Mouse (Mus musculus) cerebellum, adult 9-10 months (tissue): Measurements from ENCODE around the gene Lpcat1.
A peak's percentile ranks its signal among the peaks of the same experiment; 100 is the strongest.

Experiments
- DNase-seq: peaks from one replicate; pipeline ENCODE4 v3.0.0; 2022

Gene Lpcat1

DNA sequence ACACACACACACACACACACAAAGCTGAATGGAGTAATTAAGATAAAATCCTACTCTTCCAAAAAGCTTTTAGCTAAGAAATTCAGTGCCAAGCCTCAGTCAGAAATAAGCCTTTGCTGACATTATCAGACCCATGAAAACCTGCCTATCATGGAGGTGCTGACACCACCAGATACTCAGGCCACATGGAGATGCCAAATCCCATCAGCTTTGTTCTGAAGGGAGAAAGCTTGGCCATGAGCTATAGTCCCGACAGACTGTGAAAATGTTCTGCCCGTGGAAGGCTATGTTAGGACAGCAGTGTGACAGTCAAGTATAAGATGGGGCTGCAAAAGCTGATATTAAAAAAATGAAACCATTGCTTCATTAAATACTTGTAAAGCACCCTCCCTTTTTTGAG, 19.5 kb upstream of the Lpcat1 start:
- DNase-seq, result no peak

GRCm38 (mm10) chr13:73448201-73448600, 18.8 kb upstream of the Lpcat1 start:
- no peak for DNase-seq

DNA sequence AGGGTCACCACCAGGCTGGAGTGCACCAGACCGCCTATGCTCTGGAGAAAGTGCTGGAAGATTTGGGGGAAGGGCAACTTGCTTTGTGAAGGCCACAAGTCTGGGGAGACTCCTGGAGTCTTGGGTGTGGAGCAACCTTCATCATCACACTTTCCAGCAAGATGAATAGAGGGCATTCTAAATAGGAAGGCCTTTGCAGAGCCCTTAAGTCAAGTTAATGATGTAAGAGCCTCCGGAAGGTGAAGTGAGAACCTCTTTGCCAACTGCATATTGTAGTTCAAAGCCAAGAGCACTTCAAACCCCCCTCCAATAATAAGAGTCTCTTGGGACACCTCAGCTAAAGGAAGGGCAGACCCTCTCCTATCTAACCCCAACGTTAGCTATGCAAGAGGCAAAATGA, 18.3 kb upstream of the Lpcat1 start:
- no peak for DNase-seq

GRCm38 (mm10) chr13:73453503-73454217, 13.3 kb upstream of the Lpcat1 start:
- DNase-seq, result no peak

GRCm38 (mm10) chr13:73455328-73455727, 11.7 kb upstream of the Lpcat1 start:
- no peak for DNase-seq

GRCm38 (mm10) chr13:73457301-73457700, 9.7 kb upstream of the Lpcat1 start:
- DNase-seq, result no peak

DNA sequence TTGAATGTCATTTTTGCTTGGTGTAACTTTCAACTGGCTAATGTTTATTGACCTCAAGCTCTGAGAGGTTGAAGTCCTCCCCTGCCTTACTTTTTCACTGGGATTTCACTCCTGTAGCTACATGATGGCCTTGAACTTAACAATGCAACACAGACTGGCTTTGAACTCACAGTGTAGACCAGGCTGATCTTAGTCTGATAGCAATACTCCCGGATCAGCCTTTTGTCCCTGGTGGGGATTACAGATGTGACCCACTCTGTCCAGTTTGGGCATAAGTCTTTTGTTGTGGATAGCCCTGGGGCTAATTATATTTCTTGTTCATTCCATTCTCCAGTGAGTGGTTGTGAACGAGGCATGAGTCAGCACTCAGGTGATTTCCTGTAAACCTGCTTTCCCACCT, 9.3 kb upstream of the Lpcat1 start:
- DNase-seq, result no peak

DNA sequence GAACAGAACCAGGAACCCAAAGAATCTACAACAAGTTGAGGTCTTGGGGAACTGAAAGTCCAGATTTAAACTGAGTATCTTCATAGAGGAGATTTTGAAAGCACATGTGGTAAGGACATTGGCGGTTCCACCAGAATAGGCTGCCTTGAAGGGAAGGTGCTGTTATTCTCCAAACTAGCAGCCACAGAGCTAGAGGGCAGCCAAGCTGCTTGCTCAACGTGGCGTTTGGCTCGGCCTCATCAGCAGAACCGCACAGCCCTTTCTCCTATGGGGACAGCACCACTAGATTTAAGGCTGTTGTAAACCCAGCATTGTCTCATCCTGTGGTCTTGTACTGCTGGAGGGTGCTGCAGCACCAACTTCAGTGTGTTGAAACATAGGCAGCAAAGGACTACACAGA, 8.3 kb upstream of the Lpcat1 start:
- DNase-seq, result no peak

GRCm38 (mm10) chr13:73459189-73459850, 7.7 kb upstream of the Lpcat1 start:
- no peak for DNase-seq

- no peak for DNase-seq
Observed at GRCm38 (mm10) chr13:73461551-73461950, 5.4 kb upstream of the Lpcat1 start.

GRCm38 (mm10) chr13:73465156-73465555, 1.8 kb upstream of the Lpcat1 start:
- DNase-seq, result no peak

DNA sequence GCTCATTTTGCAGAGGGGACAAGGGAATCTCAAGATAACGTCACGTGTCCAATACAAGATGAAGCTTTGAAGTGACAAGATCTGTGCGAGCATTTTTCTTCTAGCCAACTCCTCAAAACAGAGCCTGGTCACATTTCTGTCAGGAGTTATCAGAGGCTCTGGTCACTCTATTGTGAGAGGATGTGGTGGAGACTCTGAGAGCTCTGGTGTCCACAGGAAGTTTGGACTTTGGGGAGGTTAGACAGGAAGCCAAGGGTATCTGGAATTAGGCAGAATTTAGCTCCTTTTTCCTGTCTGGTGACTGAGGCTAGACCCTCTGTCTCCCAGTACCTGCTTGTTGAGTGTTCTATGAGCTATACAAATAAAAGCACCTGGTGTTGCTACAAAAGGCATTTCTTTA, 586 bp upstream of the Lpcat1 start:
- no peak for DNase-seq

DNA sequence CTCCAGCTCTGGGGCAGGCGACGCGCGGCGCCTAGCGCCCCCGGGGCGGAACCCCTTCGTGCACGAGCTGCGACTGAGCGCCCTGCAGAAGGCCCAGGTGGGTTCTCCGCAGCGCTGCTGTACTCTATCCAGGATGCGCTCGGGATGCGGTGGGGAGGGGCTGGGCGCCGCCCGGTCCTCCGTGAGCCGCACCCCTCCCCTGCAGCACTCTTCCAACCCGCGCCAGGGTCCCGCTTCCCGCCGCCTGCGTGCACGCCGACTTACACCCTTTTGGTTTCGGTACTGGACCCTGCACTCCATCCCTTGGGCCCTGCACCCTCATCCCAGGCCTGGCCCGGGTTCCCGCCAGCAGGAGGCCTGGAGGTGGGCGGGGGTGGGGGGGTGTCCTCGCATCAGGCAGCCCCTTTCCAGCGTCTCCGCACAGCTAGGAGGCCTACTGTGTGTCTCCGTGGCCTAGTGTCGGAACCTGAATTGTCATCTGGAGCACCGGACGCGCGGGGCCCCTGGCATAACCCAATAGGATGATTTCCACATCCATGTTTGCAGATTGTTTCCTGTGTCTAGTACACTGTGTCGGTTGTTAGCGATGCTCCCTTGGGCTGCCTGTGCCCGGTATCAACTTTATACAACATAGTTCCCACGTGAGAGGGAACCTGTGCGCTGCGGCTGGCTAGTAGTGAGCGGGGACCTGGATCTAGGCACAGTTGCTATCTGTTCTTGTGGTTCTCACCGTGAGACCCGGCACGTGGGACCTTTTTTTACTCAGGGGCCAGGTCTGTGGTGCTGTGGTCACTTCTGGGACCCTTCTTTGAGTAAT, 632 bp downstream of the Lpcat1 start:
- DNase-seq, result peak; percentile 66

DNA sequence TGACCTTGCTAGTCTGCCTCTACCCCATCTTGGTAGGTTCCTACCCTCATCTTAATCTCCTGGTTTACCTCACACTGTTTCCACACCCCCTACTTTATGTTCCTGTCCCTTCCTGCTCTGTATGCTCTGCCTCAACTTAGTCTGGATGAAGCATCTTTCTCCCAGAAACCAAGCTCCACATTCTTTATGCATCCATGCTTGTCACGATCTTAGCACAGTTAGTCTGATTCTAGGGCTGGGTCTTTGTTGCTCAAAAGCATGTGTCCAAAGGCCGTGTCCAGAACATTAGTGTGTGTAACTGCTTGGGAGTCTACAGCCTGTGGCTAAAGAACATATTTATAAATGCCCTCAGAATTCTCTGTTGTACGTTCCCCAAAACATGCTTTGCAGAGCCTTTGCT, 1.8 kb downstream of the Lpcat1 start:
- DNase-seq, result no peak

- peak; percentile 46 for DNase-seq
Observed at GRCm38 (mm10) chr13:73469257-73469967, 2.4 kb downstream of the Lpcat1 start.

GRCm38 (mm10) chr13:73472481-73472880, 5.5 kb downstream of the Lpcat1 start:
- no peak for DNase-seq

DNA sequence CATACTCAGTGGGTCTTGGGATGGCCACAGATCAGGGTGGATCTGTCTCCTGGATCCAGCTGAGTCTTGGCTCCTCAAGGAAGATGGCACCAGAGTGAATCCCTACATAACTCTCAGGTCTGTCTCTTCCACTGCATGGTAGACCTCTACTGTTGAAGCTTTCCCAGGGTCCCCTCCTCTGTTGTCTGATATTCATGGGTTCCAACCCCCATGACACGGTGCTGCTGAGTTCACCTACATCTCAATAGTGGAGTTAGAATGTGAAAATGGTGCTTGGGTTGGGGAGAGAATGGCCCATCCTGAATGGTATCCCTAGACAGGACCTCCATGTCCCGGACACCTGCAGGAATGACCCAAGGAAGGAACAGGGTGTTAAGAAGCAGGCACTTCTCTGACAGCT, 6.7 kb downstream of the Lpcat1 start:
- DNase-seq, result no peak

DNA sequence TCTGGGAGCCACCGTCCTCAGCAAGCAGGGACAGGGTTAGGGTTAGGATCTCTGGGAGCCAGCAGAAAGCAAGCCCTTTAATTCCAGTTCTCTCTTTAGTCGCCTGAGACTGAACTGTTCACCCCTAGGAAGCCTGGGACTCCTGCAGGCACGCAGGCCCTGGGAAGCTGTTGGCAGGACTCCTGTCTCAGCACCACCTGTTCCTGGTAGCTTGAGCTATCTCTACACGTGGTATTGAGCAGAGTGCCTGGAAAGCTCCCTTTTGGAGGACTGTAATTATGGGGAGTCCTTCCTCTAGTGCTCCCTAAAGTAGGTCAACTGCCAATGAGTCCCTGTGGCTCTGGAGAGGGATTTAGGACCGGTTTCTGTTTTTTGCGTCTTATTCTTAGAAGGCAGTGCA, 7.2 kb downstream of the Lpcat1 start:
- DNase-seq, result peak; percentile 83

DNA sequence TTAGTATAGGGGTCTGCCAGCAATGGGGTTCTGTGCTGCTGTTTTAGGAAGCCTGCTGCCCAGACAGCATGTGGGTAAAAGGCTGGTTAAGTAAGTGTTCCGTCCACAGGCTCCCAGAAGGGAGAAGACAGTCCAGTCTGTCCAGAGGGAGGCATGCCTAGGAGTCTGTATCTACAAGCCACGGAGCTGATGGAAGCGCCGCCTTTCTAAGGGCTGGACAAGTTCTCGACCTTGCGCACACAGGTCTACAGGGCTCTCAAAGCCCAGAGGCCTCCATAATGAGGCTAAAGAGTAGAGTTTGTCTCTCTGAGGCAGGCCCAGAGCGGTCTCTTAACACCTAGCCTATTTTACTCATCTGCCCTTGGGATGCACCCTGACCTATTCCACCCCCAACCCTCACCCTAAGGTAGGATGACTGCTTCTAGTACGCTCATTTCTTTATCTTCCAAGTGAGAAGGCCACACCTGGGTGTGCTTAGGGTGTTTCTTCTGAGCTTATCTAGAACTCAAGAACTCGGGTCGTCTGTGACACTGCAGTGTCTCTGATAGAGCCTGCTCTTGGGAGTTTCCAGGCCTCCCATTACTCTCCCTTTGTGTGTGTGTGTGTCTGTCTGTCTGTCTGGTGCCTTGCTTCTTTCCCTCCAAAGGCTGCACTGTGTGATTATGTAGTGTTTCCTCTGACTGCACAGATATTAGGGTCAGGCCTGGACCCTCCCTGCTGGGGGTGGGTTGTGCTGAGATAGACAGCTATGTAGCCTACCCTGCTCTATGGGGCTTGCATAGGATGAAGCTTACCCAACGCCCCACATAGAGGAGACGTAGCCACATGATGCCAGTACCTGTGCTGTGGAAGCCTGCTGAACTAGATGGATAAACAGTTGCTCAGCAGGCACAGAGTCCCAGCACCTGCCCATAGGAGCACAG, 8.3 kb downstream of the Lpcat1 start:
- DNase-seq, result no peak

- peak; percentile 36 for DNase-seq
Observed at GRCm38 (mm10) chr13:73476259-73476658, 9.3 kb downstream of the Lpcat1 start.

DNA sequence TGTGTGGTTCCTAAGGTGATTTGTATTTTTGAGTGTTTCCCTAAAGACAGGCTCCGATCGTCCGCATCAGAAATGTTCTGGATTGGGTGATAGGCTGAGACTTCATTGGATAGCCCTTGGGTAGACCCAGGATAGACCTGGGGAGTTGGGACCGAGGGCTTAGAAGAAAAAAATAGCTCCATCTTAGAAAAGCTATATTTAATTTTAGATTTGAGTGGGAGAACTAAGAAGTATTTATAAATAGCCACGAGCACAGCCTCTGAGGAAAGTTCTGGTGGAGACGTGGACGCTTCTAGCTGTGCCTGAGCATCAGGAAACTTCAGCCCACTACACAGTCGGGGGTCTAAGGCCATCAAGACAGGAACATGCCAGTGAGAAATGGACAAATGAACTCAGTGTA, 9.8 kb downstream of the Lpcat1 start:
- DNase-seq, result no peak

DNA sequence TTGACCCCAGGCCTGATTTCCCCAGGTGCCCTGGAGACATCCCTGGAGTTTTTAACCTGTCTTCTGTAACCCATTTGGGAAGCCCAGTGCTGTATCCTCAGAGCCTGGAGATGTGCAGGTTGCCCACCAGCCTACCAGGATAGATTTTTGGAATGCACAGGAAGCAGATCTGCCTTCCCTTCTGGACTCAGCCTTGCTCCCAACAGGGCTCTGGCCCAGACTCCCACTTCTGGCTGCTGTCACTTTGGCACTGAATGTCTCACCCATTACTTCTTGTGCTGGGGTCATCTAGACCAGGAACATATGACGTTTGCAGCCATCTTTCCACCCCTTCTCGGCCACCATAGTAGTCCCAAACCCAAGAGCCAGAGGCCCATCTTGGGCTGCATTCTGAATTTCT, 10.8 kb downstream of the Lpcat1 start:
- peak; percentile 71 for DNase-seq
